Mouse (Mus musculus): ENCODE data around the gene March11. TPM values are rescaled to one million over a fixed set of nuclear protein-coding genes. Genes with fewer than 3 reads are reported as not detected.

The March11 gene
- polyA plus RNA-seq, 1 experiment from 2014 or later = 1.1 TPM

DNA sequence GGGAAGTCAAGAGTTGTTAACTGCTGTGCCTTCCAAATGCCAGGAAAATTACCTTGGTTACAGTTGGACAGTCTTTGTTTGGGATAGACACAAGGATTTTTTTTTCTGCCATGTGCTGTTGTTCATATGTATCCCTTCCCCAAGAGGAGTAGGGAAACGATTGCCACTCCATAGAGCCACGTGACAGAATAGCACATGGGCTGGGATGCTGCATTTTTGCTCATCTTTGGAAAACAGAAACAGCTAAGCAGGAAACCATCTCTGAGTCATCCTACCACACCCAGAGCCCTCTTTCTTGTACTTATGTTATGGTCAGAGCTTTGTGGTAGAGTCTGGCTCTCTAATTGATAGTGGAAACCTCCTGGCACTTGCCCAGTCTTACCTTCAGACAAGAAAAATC is 65.4 kb downstream of the March11 start:
- H3K9me3 ChIP-seq (replicated peaks) = no peaks in the 10 kb centered on the region
- H3K36me3 ChIP-seq = no peaks in the 10 kb centered on the region
- H3K4me2 ChIP-seq (replicated peaks) = no peak overlapping the region
- no peaks in the 10 kb centered on the region for H3K4me1 ChIP-seq
- ATAC-seq (ENCODE audit: insufficient number of reproducible peaks, low FRiP score, low TSS enrichment, low read depth) = no peak
- no peaks in the 10 kb centered on the region for H3K27me3 ChIP-seq
- WGBS = 64% methylated on average over 2 of the region's 2 CpGs
- H3K9ac ChIP-seq = no peak overlapping the region
- no peak overlapping the region for H3K27ac ChIP-seq (replicated peaks)
- H3K4me3 ChIP-seq (replicated peaks) = no peak overlapping the region

GRCm38 (mm10) chr15:26374946-26375345 is 66.1 kb downstream of the March11 start:
- Histone ChIP-seq H3K27me3 (no peaks in the 10 kb centered on the region), H3K4me3 (replicated peaks) (no peak overlapping the region), H3K4me2 (replicated peaks) (no peak overlapping the region), H3K27ac (replicated peaks) (no peak overlapping the region), H3K4me1 (no peaks in the 10 kb centered on the region), H3K9me3 (replicated peaks) (no peaks in the 10 kb centered on the region), H3K36me3 (no peaks in the 10 kb centered on the region), H3K9ac (no peak overlapping the region)
- 93% methylated on average over 3 of the region's 3 CpGs for WGBS
- no peak for ATAC-seq (ENCODE audit: insufficient number of reproducible peaks, low FRiP score, low TSS enrichment, low read depth)

DNA sequence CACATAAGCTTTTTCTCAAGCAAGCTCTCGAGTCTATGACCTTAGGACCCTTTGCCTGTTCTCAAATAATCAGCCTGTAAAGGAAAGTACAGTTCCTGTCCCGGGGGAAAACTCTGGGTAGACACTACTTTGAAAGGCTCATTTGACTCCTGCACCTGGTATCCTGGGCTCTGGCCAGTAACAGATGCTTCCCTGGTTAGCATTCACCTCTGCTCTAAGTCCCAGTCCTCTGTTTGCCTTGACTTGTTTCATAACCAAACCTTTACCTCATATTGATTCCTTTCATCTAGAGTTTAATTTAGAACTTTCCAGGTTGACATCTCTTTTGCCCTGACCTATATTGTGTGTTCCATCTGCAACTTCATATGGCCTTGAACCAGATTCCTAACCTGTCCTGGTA is 68.5 kb downstream of the March11 start:
- Histone ChIP-seq H3K27me3 (no peaks in the 10 kb centered on the region), H3K9me3 (replicated peaks) (no peaks in the 10 kb centered on the region), H3K9ac (no peak overlapping the region), H3K27ac (replicated peaks) (no peak overlapping the region), H3K36me3 (no peaks in the 10 kb centered on the region), H3K4me3 (replicated peaks) (no peak overlapping the region), H3K4me2 (replicated peaks) (no peak overlapping the region), H3K4me1 (no peaks in the 10 kb centered on the region)
- 38% methylated on average over 2 of the region's 2 CpGs for WGBS
- ATAC-seq (ENCODE audit: insufficient number of reproducible peaks, low FRiP score, low TSS enrichment, low read depth) = no peak

- Histone ChIP-seq H3K36me3 (no peaks in the 10 kb centered on the region), H3K4me2 (replicated peaks) (no peak overlapping the region), H3K9me3 (replicated peaks) (no peaks in the 10 kb centered on the region), H3K27me3 (no peaks in the 10 kb centered on the region), H3K9ac (no peak overlapping the region), H3K4me1 (no peaks in the 10 kb centered on the region), H3K4me3 (replicated peaks) (no peak overlapping the region), H3K27ac (replicated peaks) (no peak overlapping the region)
- no peak for ATAC-seq (ENCODE audit: insufficient number of reproducible peaks, low FRiP score, low TSS enrichment, low read depth)
- 77% methylated on average over 4 of the region's 4 CpGs for WGBS
These were observed 70.0 kb downstream of the March11 start for GRCm38 (mm10) chr15:26378879-26379278.

- Histone ChIP-seq H3K27me3 (no peaks in the 10 kb centered on the region), H3K9me3 (replicated peaks) (no peaks in the 10 kb centered on the region), H3K4me3 (replicated peaks) (no peak overlapping the region), H3K4me2 (replicated peaks) (no peak overlapping the region), H3K4me1 (no peaks in the 10 kb centered on the region), H3K36me3 (no peaks in the 10 kb centered on the region), H3K9ac (no peak overlapping the region), H3K27ac (replicated peaks) (no peak overlapping the region)
- WGBS = 82% methylated on average over 3 of the region's 3 CpGs
- ATAC-seq (ENCODE audit: insufficient number of reproducible peaks, low FRiP score, low TSS enrichment, low read depth) = no peak
These were observed 71.0 kb downstream of the March11 start for GRCm38 (mm10) chr15:26379831-26380230.

DNA sequence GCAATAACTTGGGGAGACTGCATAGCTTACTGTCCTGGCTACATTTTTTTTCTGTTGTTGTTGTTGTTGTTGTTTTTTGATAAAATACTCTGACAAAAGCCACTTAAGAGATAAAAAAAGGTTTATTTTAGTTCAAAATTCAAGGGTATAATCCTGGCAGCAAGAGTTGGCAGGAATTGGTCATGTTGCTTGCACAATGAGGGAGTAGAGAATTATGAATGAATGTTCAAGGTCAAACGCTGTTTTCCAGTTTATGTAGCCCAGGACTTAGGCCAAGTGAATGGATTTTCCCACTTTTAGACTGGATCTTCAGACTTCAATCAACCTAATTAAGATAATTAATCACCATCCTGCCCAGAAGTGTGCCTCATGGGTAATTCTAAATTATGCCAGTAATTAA is 72.0 kb downstream of the March11 start:
- no peak overlapping the region for H3K4me2 ChIP-seq (replicated peaks)
- no peak overlapping the region for H3K27ac ChIP-seq (replicated peaks)
- H3K9me3 ChIP-seq (replicated peaks) = no peaks in the 10 kb centered on the region
- H3K9ac ChIP-seq = no peak overlapping the region
- no peaks in the 10 kb centered on the region for H3K36me3 ChIP-seq
- no peaks in the 10 kb centered on the region for H3K4me1 ChIP-seq
- no peak overlapping the region for H3K4me3 ChIP-seq (replicated peaks)
- no peak for ATAC-seq (ENCODE audit: insufficient number of reproducible peaks, low FRiP score, low TSS enrichment, low read depth)
- WGBS = 86% methylated on average over 1 of the region's 1 CpGs
- H3K27me3 ChIP-seq = no peaks in the 10 kb centered on the region

- Histone ChIP-seq H3K36me3 (no peaks in the 10 kb centered on the region), H3K9ac (no peak overlapping the region), H3K4me2 (replicated peaks) (no peak overlapping the region), H3K27me3 (no peaks in the 10 kb centered on the region), H3K4me1 (no peaks in the 10 kb centered on the region), H3K9me3 (replicated peaks) (no peaks in the 10 kb centered on the region), H3K4me3 (replicated peaks) (no peak overlapping the region), H3K27ac (replicated peaks) (no peak overlapping the region)
- ATAC-seq (ENCODE audit: insufficient number of reproducible peaks, low FRiP score, low TSS enrichment, low read depth) = no peak
- WGBS = 77% methylated on average over 9 of the region's 9 CpGs
These were observed 81.2 kb downstream of the March11 start for GRCm38 (mm10) chr15:26390001-26390400.

DNA sequence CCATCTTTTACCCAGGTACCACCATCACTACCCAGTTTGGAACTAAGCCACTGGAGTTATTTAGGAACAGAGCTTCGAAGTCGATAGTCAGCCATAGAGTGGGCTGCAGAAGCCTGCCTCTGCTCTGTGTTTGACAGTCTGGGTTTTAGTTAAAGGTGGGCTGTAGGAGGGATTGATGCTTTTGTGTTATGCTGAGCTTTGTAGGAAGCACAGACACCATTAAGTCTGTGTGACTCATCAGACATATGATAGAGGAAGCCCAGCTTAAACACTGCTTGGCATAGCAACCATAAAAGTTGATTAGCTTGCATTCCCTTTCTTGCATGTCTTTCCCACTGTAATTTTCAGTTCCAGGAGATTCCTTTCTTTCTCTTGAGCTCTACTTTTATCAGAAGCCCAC is 87.7 kb downstream of the March11 start:
- H3K4me1 ChIP-seq = no peaks in the 10 kb centered on the region
- no peaks in the 10 kb centered on the region for H3K36me3 ChIP-seq
- no peak overlapping the region for H3K4me2 ChIP-seq (replicated peaks)
- no peaks in the 10 kb centered on the region for H3K27me3 ChIP-seq
- ATAC-seq (ENCODE audit: insufficient number of reproducible peaks, low FRiP score, low TSS enrichment, low read depth) = no peak
- WGBS = 96% methylated on average over 2 of the region's 2 CpGs
- H3K4me3 ChIP-seq (replicated peaks) = no peak overlapping the region
- H3K9ac ChIP-seq = no peak overlapping the region
- H3K27ac ChIP-seq (replicated peaks) = no peak overlapping the region
- H3K9me3 ChIP-seq (replicated peaks) = no peaks in the 10 kb centered on the region

DNA sequence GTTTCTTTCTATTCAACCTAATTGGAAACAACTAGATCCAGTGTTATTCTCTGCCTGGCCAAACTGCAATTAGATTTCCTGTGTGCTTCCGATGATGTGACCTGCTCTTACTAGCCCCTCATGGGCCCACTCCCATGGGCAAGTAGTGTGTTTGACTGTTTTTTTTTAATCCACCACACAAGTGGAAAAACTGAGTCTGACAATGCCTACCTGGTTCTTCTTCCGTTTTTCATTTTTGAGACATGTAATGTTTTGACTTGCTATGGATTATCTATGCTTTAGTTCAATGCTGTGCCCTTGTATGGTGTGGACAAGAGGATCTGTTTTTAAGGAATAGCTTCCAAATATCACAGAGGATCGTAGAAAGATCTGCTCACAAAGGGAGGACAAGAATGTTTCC is 116.4 kb downstream of the March11 start:
- Histone ChIP-seq H3K27me3 (no peaks in the 10 kb centered on the region), H3K9ac (no peak overlapping the region), H3K9me3 (replicated peaks) (no peaks in the 10 kb centered on the region), H3K27ac (replicated peaks) (no peak overlapping the region), H3K4me1 (no peaks in the 10 kb centered on the region), H3K4me3 (replicated peaks) (no peak overlapping the region), H3K4me2 (replicated peaks) (no peak overlapping the region), H3K36me3 (no peaks in the 10 kb centered on the region)
- 69% methylated on average over 3 of the region's 3 CpGs for WGBS
- no peak for ATAC-seq (ENCODE audit: insufficient number of reproducible peaks, low FRiP score, low TSS enrichment, low read depth)

GRCm38 (mm10) chr15:26426231-26426630 is 117.4 kb downstream of the March11 start:
- no peaks in the 10 kb centered on the region for H3K36me3 ChIP-seq
- no peak overlapping the region for H3K4me2 ChIP-seq (replicated peaks)
- no peaks in the 10 kb centered on the region for H3K27me3 ChIP-seq
- no peaks in the 10 kb centered on the region for H3K9me3 ChIP-seq (replicated peaks)
- no peak overlapping the region for H3K4me3 ChIP-seq (replicated peaks)
- ATAC-seq (ENCODE audit: insufficient number of reproducible peaks, low FRiP score, low TSS enrichment, low read depth) = no peak
- no peak overlapping the region for H3K27ac ChIP-seq (replicated peaks)
- no peak overlapping the region for H3K9ac ChIP-seq
- H3K4me1 ChIP-seq = no peaks in the 10 kb centered on the region

DNA sequence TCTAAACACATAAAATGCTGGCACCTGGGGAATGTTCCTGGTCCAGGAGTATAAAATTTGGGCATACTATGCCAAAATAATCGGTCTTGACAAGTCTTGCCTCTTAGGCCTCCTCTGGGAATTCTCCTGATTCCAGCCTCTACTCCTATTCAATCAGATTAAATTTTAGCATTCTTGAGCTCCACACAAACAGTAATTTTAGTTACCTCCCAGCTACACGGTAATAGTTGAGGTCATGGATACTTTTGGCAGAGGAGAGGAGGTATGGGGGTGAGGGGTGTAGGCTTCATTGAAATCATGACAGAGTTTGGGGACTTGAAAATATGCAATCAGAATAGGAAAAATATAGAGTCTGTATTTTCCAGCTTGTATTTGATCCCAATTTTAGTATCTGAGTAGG is 121.7 kb downstream of the March11 start:
- Histone ChIP-seq H3K4me3 (replicated peaks) (no peak overlapping the region), H3K9ac (no peak overlapping the region), H3K9me3 (replicated peaks) (no peaks in the 10 kb centered on the region), H3K4me1 (no peaks in the 10 kb centered on the region), H3K27ac (replicated peaks) (no peak overlapping the region), H3K27me3 (no peaks in the 10 kb centered on the region), H3K36me3 (no peaks in the 10 kb centered on the region), H3K4me2 (replicated peaks) (no peak overlapping the region)
- no peak for ATAC-seq (ENCODE audit: insufficient number of reproducible peaks, low FRiP score, low TSS enrichment, low read depth)
- WGBS = 62% methylated on average over 2 of the region's 2 CpGs

DNA sequence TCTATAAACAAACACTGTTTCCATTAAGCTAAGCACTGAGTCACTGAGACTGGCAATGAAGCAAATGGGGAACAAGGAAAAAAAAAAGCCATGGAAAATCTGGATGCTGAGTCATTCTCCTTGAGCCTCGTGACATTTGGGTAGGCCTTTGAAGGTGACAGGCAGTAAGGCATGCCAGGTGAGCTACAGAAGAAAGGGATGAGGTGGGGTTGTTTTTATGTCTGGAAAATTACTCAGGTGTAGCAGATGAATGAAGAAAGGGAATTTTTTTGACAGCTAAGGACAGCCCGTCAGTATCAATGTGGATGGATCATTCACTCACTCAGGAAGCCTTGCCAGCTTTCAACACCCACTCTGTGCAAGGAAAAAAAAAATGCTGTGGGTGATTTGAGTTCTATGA is 123.8 kb downstream of the March11 start:
- H3K4me1 ChIP-seq = no peaks in the 10 kb centered on the region
- no peak overlapping the region for H3K4me3 ChIP-seq (replicated peaks)
- no peak overlapping the region for H3K4me2 ChIP-seq (replicated peaks)
- 54% methylated on average over 2 of the region's 2 CpGs for WGBS
- H3K9ac ChIP-seq = no peak overlapping the region
- no peaks in the 10 kb centered on the region for H3K9me3 ChIP-seq (replicated peaks)
- ATAC-seq (ENCODE audit: insufficient number of reproducible peaks, low FRiP score, low TSS enrichment, low read depth) = no peak
- H3K27me3 ChIP-seq = no peaks in the 10 kb centered on the region
- no peak overlapping the region for H3K27ac ChIP-seq (replicated peaks)
- no peaks in the 10 kb centered on the region for H3K36me3 ChIP-seq

All from embryonic facial prominence, embryonic 15.5 days (tissue).